ENCODE assay signal across 9 mouse cellular contexts in genomic region chr13:94451229-94451628, GRCm38 (mm10).
DNase-seq lines count a peak whose midpoint lies in the region; ATAC-seq and TF ChIP-seq lines count a peak whose summit lies in the region.
"Had no signal": no experiment of that assay in that cellular context is flagged by ENCODE, and none has a peak within 500 bp of the region (broad histone marks: within the 10 kb centered on the region; RNA-seq: fewer than 3 reads in every experiment).

No protein-coding gene starts in this region.

- no peak for ATAC-seq in stomach, postnatal 0 days (ENCODE audit: low FRiP score, low TSS enrichment)

- H3K4me2 ChIP-seq in stomach, postnatal 0 days (replicated peaks; ENCODE audit: low read depth) = no peak overlapping the region
- H3K4me2 ChIP-seq: heart, embryonic 15.5 days had no signal

- H3K4me3 ChIP-seq in midbrain, embryonic 10.5 days = no peak overlapping the region
- no peak overlapping the region for H3K4me3 ChIP-seq in stomach, postnatal 0 days (ENCODE audit: low read depth, low read length)
- H3K4me3 ChIP-seq: heart, embryonic 15.5 days had no signal

- peaks cover 23% of the 10 kb centered on the region for H3K36me3 ChIP-seq in midbrain, embryonic 10.5 days
- H3K36me3 ChIP-seq in stomach, postnatal 0 days (ENCODE audit: control insufficient read depth, insufficient read depth, low read length) = no peaks in the 10 kb centered on the region

- no peaks in the 10 kb centered on the region for H3K4me1 ChIP-seq in midbrain, embryonic 10.5 days
- H3K4me1 ChIP-seq in stomach, postnatal 0 days (replicated peaks; ENCODE audit: control insufficient read depth, insufficient read depth) = no peaks in the 10 kb centered on the region
- H3K4me1 ChIP-seq: heart, embryonic 15.5 days had no signal

- H3K27me3 ChIP-seq in midbrain, embryonic 10.5 days (ENCODE audit: low read depth, poor library complexity, severe bottlenecking) = no peaks in the 10 kb centered on the region
- H3K27me3 ChIP-seq in stomach, postnatal 0 days (ENCODE audit: control insufficient read depth, insufficient read depth, low read length) = no peaks in the 10 kb centered on the region
- H3K27me3 ChIP-seq: heart, embryonic 15.5 days had no signal

- WGBS in midbrain, embryonic 10.5 days = 64% methylated on average over 6 of the region's 6 CpGs
- WGBS in stomach, postnatal 0 days = 67% methylated on average over 6 of the region's 6 CpGs

- no peak overlapping the region for H3K27ac ChIP-seq in midbrain, embryonic 10.5 days (replicated peaks)
- no peak overlapping the region for H3K27ac ChIP-seq in stomach, postnatal 0 days (replicated peaks)
- H3K27ac ChIP-seq: heart, embryonic 15.5 days had no signal

- no peaks in the 10 kb centered on the region for H3K9me3 ChIP-seq in midbrain, embryonic 10.5 days (replicated peaks)
- no peaks in the 10 kb centered on the region for H3K9me3 ChIP-seq in stomach, postnatal 0 days (ENCODE audit: control insufficient read depth, low read length)
- H3K9me3 ChIP-seq: heart, embryonic 15.5 days had no signal

- peak; percentile 54 for DNase-seq in adrenal gland, postnatal 14 days
- no peak for DNase-seq in adrenal gland, postnatal 4 days (ENCODE audit: low spot score in 2 of 2)
- DNase-seq in urinary bladder, postnatal 14 days (ENCODE audit: low spot score) = peak; percentile 14
- DNase-seq in urinary bladder, postnatal 36 days (ENCODE audit: low spot score in 2 of 2) = no peak
- DNase-seq in frontal cortex, postnatal 10 days (ENCODE audit: low spot score in 2 of 2) = peak; percentile 9 to 36
- DNase-seq in layer of hippocampus, postnatal 10 days (ENCODE audit: low spot score in 2 of 2) = peak; percentile 68 to 74
- DNase-seq in midbrain, embryonic 10.5 days (ENCODE audit: low spot score) = peak; percentile 50
- peak; percentile 46 for DNase-seq in stomach, postnatal 0 days (ENCODE audit: low spot score)

- H3K9ac ChIP-seq in stomach, postnatal 0 days (ENCODE audit: low read length) = no peak overlapping the region
- H3K9ac ChIP-seq: heart, embryonic 15.5 days had no signal

- TF ChIP-seq EP300 in stomach, postnatal 0 days (optimal IDR thresholded peaks at IDR 0.05) = no peak

- TF ChIP-seq CTCF in stomach, postnatal 0 days (IDR thresholded peaks at IDR 0.05; ENCODE audit: low read depth) = peak; percentile 78

Comparison
In these comparisons a context has a peak if more than half of its experiments do, and no peak if none do; other contexts are left out.
1. DNase-seq: peak in adrenal gland, postnatal 14 days (single experiment), urinary bladder, postnatal 14 days (single experiment), frontal cortex, postnatal 10 days (2 of 2), layer of hippocampus, postnatal 10 days (2 of 2), midbrain, embryonic 10.5 days (single experiment) and stomach, postnatal 0 days (single experiment); none in adrenal gland, postnatal 4 days (0 of 2) and urinary bladder, postnatal 36 days (0 of 2).